Mouse (Mus musculus): ENCODE measurements around the gene Cblb. TPM values are rescaled to one million over a fixed set of nuclear protein-coding genes. Genes with fewer than 3 reads are reported as not detected.

The Cblb gene
- polyA plus RNA-seq (2014; fragmentation: Illumina TruSeq; extraction: RNeasy Lipid Tissue Mini Kit (QIAGEN cat#74804); ENCODE audit: low read depth, low replicate concordance): 4.8 TPM

GRCm38 (mm10) chr16:52031091-52031689 lies at the start of gene Cblb:
Gene Cblb, plus strand, starts transcription at chr16:52031225.

All from liver, adult 10 weeks (tissue).